Mouse (Mus musculus) cortical plate, adult 2 months (tissue): ENCODE results near the gene Akap7.

Experiments used
- CTCF ChIP-seq: fragments of 200-500 bp; IDR thresholded peaks from 2 replicates; pipeline ENCODE4 v1.5.1; 2011; ENCODE audit warnings: mild to moderate bottlenecking, control low read depth, low read length; ENCODE audit not compliant: insufficient read depth; ENCODE audit errors: extremely low read depth
- POLR2A ChIP-seq: fragments of 200-500 bp; IDR thresholded peaks from 2 replicates; pipeline ENCODE4 v1.6.1; 2011; ENCODE audit warnings: mild to moderate bottlenecking, low read length, control low read depth; ENCODE audit not compliant: insufficient read depth; ENCODE audit errors: extremely low read depth

DNA sequence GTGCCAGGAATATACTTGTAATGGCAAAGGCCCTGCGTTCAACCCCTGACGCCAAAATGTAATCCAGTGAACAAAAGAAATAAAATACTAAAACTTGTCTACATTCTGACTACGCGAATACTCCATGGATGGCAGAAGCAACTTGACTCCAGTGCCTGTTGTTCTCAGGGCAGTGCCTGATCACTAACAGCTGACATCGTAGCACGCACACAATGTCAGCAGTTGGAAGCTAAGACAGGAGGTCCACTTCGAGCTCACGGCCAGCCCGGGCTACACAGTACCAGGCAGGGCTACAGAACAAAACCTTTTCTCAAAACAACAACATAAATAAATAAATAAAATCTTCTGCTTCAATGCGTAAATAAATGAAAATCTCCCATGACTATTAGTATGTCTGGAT is 46.9 kb downstream of the Akap7 start:
- no peak for TF ChIP-seq POLR2A
- TF ChIP-seq CTCF = no peak
